Mouse (Mus musculus): ENCODE results near the gene Usp29.
A peak's percentile ranks its signal among the peaks of the same experiment; 100 is the strongest.
"Not testable (repeated sequence)": the region's sequence is repeated elsewhere in the genome, so short reads cannot be mapped to it uniquely, and the experiment has no call there.

Gene Usp29

GRCm38 (mm10) chr7:6878849-6879248, 148.5 kb downstream of the Usp29 start:
- DNase-seq (ENCODE audit: low spot score), result not testable (repeated sequence)

- DNase-seq (ENCODE audit: low spot score), result no peak
These were observed 149.3 kb downstream of the Usp29 start for GRCm38 (mm10) chr7:6879512-6880164.

- DNase-seq (ENCODE audit: low spot score), result not testable (repeated sequence)
These were observed 150.5 kb downstream of the Usp29 start for GRCm38 (mm10) chr7:6880918-6881317.

GRCm38 (mm10) chr7:6881473-6882046, 151.2 kb downstream of the Usp29 start:
- no peak for DNase-seq (ENCODE audit: low spot score)

- DNase-seq (ENCODE audit: low spot score), result no peak
These were observed 153.2 kb downstream of the Usp29 start for GRCm38 (mm10) chr7:6883376-6884147.

GRCm38 (mm10) chr7:6885416-6885815, 155.0 kb downstream of the Usp29 start:
- no peak for DNase-seq (ENCODE audit: low spot score)

GRCm38 (mm10) chr7:6886896-6887295, 156.5 kb downstream of the Usp29 start:
- DNase-seq (ENCODE audit: low spot score), result no peak

GRCm38 (mm10) chr7:6889871-6890270, 159.5 kb downstream of the Usp29 start:
- no peak for DNase-seq (ENCODE audit: low spot score)

- DNase-seq (ENCODE audit: low spot score), result no peak
These were observed 160.8 kb downstream of the Usp29 start for GRCm38 (mm10) chr7:6891206-6891605.

GRCm38 (mm10) chr7:6897021-6897420, 166.6 kb downstream of the Usp29 start:
- not testable (repeated sequence) for DNase-seq (ENCODE audit: low spot score)

- no peak for DNase-seq (ENCODE audit: low spot score)
These were observed 170.3 kb downstream of the Usp29 start for GRCm38 (mm10) chr7:6900672-6901071.

- DNase-seq (ENCODE audit: low spot score), result no peak
These were observed 173.1 kb downstream of the Usp29 start for GRCm38 (mm10) chr7:6903489-6903888.

- no peak for DNase-seq (ENCODE audit: low spot score)
These were observed 180.1 kb downstream of the Usp29 start for GRCm38 (mm10) chr7:6910527-6910926.

- no peak for DNase-seq (ENCODE audit: low spot score)
These were observed 181.4 kb downstream of the Usp29 start for GRCm38 (mm10) chr7:6911731-6912130.

- no peak for DNase-seq (ENCODE audit: low spot score)
These were observed 183.3 kb downstream of the Usp29 start for GRCm38 (mm10) chr7:6913439-6914380.

GRCm38 (mm10) chr7:6917126-6917525, 186.7 kb downstream of the Usp29 start:
- no peak for DNase-seq (ENCODE audit: low spot score)

- peak; percentile 79 for DNase-seq (ENCODE audit: low spot score)
These were observed 187.9 kb downstream of the Usp29 start for GRCm38 (mm10) chr7:6918267-6918666.

GRCm38 (mm10) chr7:6919131-6919870, 188.9 kb downstream of the Usp29 start:
- DNase-seq (ENCODE audit: low spot score), result no peak

GRCm38 (mm10) chr7:6923515-6923914, 193.1 kb downstream of the Usp29 start:
- DNase-seq (ENCODE audit: low spot score), result no peak

- no peak for DNase-seq (ENCODE audit: low spot score)
These were observed 195.8 kb downstream of the Usp29 start for GRCm38 (mm10) chr7:6925926-6926730.

- DNase-seq (ENCODE audit: low spot score), result no peak
These were observed 196.3 kb downstream of the Usp29 start for GRCm38 (mm10) chr7:6926731-6926995.
